Mouse (Mus musculus): ENCODE data around the gene Rita1.

The Rita1 gene

GRCm38 (mm10) chr5:120627515-120628300, 15.3 kb upstream of the Rita1 start:
- no peak for DNase-seq (ENCODE audit: low spot score in 2 of 2)

GRCm38 (mm10) chr5:120626399-120626798, 14.0 kb upstream of the Rita1 start:
- no peak for DNase-seq (ENCODE audit: low spot score in 2 of 2)

- DNase-seq (ENCODE audit: low spot score in 2 of 2): no peak
These were observed 12.0 kb upstream of the Rita1 start for GRCm38 (mm10) chr5:120624427-120624826.

GRCm38 (mm10) chr5:120622198-120622851, 9.9 kb upstream of the Rita1 start:
- DNase-seq (ENCODE audit: low spot score in 2 of 2): no peak

- DNase-seq (ENCODE audit: low spot score in 2 of 2): peak in 1 of 2 experiments; percentile 50
These were observed 9.4 kb upstream of the Rita1 start for GRCm38 (mm10) chr5:120621846-120622197.

- peak; percentile 41 to 54 for DNase-seq (ENCODE audit: low spot score in 2 of 2)
These were observed 8.8 kb upstream of the Rita1 start for GRCm38 (mm10) chr5:120621078-120621765.

- DNase-seq (ENCODE audit: low spot score in 2 of 2): peak; percentile 89
These were observed 8.1 kb upstream of the Rita1 start for GRCm38 (mm10) chr5:120620375-120621077.

GRCm38 (mm10) chr5:120619201-120619600, 6.8 kb upstream of the Rita1 start:
- DNase-seq (ENCODE audit: low spot score in 2 of 2): peak; percentile 66 to 72

GRCm38 (mm10) chr5:120618778-120619177, 6.4 kb upstream of the Rita1 start:
- no peak for DNase-seq (ENCODE audit: low spot score in 2 of 2)

- DNase-seq (ENCODE audit: low spot score in 2 of 2): no peak
These were observed 3.5 kb upstream of the Rita1 start for GRCm38 (mm10) chr5:120615903-120616302.

- peak; percentile 100 for DNase-seq (ENCODE audit: low spot score in 2 of 2)
These were observed 624 bp upstream of the Rita1 start for GRCm38 (mm10) chr5:120612822-120613604.

GRCm38 (mm10) chr5:120611416-120611815, 973 bp downstream of the Rita1 start:
- no peak for DNase-seq (ENCODE audit: low spot score in 2 of 2)

- DNase-seq (ENCODE audit: low spot score in 2 of 2): no peak
These were observed 1.5 kb downstream of the Rita1 start for GRCm38 (mm10) chr5:120610906-120611305.

- no peak for DNase-seq (ENCODE audit: low spot score in 2 of 2)
These were observed 3.1 kb downstream of the Rita1 start for GRCm38 (mm10) chr5:120609246-120609775.

- no peak for DNase-seq (ENCODE audit: low spot score in 2 of 2)
These were observed 5.1 kb downstream of the Rita1 start for GRCm38 (mm10) chr5:120607335-120607734.

GRCm38 (mm10) chr5:120606590-120607200, 5.7 kb downstream of the Rita1 start:
- no peak for DNase-seq (ENCODE audit: low spot score in 2 of 2)

- DNase-seq (ENCODE audit: low spot score in 2 of 2): peak; percentile 87 to 93
These were observed 6.7 kb downstream of the Rita1 start for GRCm38 (mm10) chr5:120605688-120606087.

- no peak for DNase-seq (ENCODE audit: low spot score in 2 of 2)
These were observed 7.1 kb downstream of the Rita1 start for GRCm38 (mm10) chr5:120605241-120605661.

GRCm38 (mm10) chr5:120604839-120605238, 7.5 kb downstream of the Rita1 start:
- peak; percentile 79 to 87 for DNase-seq (ENCODE audit: low spot score in 2 of 2)

- no peak for DNase-seq (ENCODE audit: low spot score in 2 of 2)
These were observed 8.9 kb downstream of the Rita1 start for GRCm38 (mm10) chr5:120603515-120603914.
